Mouse (Mus musculus) megakaryocyte, embryonic 14.5 days (primary cell): ENCODE data around the gene Tppp3.

Experiments
- FLI1 ChIP-seq: IDR thresholded peaks from 2 replicates; pipeline ENCODE4 v1.6.1; 2012; ENCODE audit warnings: low read length, inconsistent platforms, mixed read lengths
- GATA1 ChIP-seq: IDR thresholded peaks from 3 replicates; pipeline ENCODE4 v1.6.1; 2012; ENCODE audit warnings: mixed read lengths, low read length, inconsistent platforms, borderline replicate concordance

GRCm38 (mm10) chr8:105467396-105467985, 3.8 kb downstream of the Tppp3 start:
- no peak for TF ChIP-seq GATA1
- TF ChIP-seq FLI1 = no peak
